Comparison of ENCODE assay signal across 12 mouse cellular contexts in the genomic region with DNA sequence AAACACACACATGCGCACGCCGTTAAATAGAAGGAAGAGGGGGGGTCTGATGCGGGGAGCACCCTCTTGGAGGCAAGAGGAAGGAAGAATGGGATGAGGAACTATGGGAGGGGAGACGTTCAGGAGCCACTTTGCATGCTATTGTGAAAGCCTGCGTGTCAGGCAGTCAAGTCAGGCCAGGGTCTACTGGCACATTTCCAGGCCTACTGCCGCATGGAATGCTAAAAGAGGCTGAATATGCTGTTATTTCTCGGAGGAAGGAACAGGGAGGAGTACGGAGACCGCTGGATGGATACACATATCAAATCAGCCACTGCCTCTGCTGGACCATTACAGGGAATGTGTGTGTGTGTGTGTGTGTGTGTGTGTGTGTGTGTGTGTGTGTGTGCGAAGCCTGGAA.
DNase-seq lines count a peak whose midpoint lies in the region; ATAC-seq and TF ChIP-seq lines count a peak whose summit lies in the region.
"Had no signal": no experiment of that assay in that cellular context is flagged by ENCODE, and none has a peak within 500 bp of the region (broad histone marks: within the 10 kb centered on the region; RNA-seq: fewer than 3 reads in every experiment).

No protein-coding gene starts in this region.

- 54% methylated on average over 11 of the region's 11 CpGs for WGBS in midbrain, postnatal 0 days

- no peak overlapping the region for H3K27ac ChIP-seq in midbrain, postnatal 0 days (ENCODE audit: low read depth, low read length)
- H3K27ac ChIP-seq: macrophage; stomach, embryonic 15.5 days had no signal

- no peaks in the 10 kb centered on the region for H3K36me3 ChIP-seq in midbrain, postnatal 0 days (ENCODE audit: insufficient read depth, low read length)
- H3K36me3 ChIP-seq: stomach, embryonic 15.5 days had no signal

- no peak overlapping the region for H3K4me3 ChIP-seq in midbrain, postnatal 0 days (ENCODE audit: low read depth, low read length)
- H3K4me3 ChIP-seq: stomach, embryonic 15.5 days had no signal

- no peaks in the 10 kb centered on the region for H3K27me3 ChIP-seq in midbrain, postnatal 0 days (ENCODE audit: insufficient read depth, low read length)
- H3K27me3 ChIP-seq: stomach, embryonic 15.5 days had no signal

- no peak for TF ChIP-seq CTCF in midbrain, postnatal 0 days (IDR thresholded peaks at IDR 0.05)

- DNase-seq in gastrocnemius, postnatal 10 days: peak; percentile 2
- no peak for DNase-seq in gastrocnemius, adult 18-20 months (ENCODE audit: low spot score)
- peak; percentile 69 for DNase-seq in left cerebral cortex, postnatal 4 days
- DNase-seq in left cerebral cortex, adult 9 months (ENCODE audit: low spot score in 2 of 2): no peak
- peak; percentile 22 for DNase-seq in right cerebral cortex, postnatal 14 days
- DNase-seq in right cerebral cortex, postnatal 25 days: no peak
- peak; percentile 70 for DNase-seq in midbrain, postnatal 0 days (ENCODE audit: low spot score)
- no peak for DNase-seq in embryo, embryonic 9.5 days (ENCODE audit: extremely low spot score)
- DNase-seq: adrenal gland, postnatal 14 days; gastrocnemius, postnatal 14 days had no signal

- H3K4me2 ChIP-seq in midbrain, postnatal 0 days (ENCODE audit: low read depth, low read length, poor library complexity, severe bottlenecking): peak overlapping the region; percentile 13; the same call in 1 of the 2 replicates
- H3K4me2 ChIP-seq: stomach, embryonic 15.5 days had no signal

- no peak overlapping the region for H3K9ac ChIP-seq in midbrain, postnatal 0 days (replicated peaks; ENCODE audit: low read length, poor library complexity, severe bottlenecking)
- H3K9ac ChIP-seq: stomach, embryonic 15.5 days had no signal

- intact Hi-C loops in left cerebral cortex, postnatal 4 days (cut with DNase I): no loop called here

- no peak for ATAC-seq in midbrain, postnatal 0 days (ENCODE audit: low FRiP score)

- no peaks in the 10 kb centered on the region for H3K9me3 ChIP-seq in midbrain, postnatal 0 days (ENCODE audit: low read length)
- H3K9me3 ChIP-seq: stomach, embryonic 15.5 days had no signal

- H3K4me1 ChIP-seq in midbrain, postnatal 0 days (ENCODE audit: insufficient read depth, low read length): no peaks in the 10 kb centered on the region
- H3K4me1 ChIP-seq: stomach, embryonic 15.5 days had no signal

Comparison
In these comparisons a context has a peak if more than half of its experiments do, and no peak if none do; other contexts are left out.
1. DNase-seq: peak in gastrocnemius, postnatal 10 days (single experiment), left cerebral cortex, postnatal 4 days (single experiment), right cerebral cortex, postnatal 14 days (single experiment) and midbrain, postnatal 0 days (single experiment); none in gastrocnemius, adult 18-20 months (single experiment), left cerebral cortex, adult 9 months (0 of 2), right cerebral cortex, postnatal 25 days (single experiment) and embryo, embryonic 9.5 days (single experiment).